Mouse (Mus musculus) limb, embryonic 12.5 days (tissue): ENCODE data around the gene Cd72. TPM values are rescaled to one million over a fixed set of nuclear protein-coding genes. Genes with fewer than 3 reads are reported as not detected.

Experiments
- ATAC-seq: fragments of 200-750 bp; cut with Nextera tagmentation; 2 replicates; pipeline ENCODE4 v1.8.0; 2017; ENCODE audit warnings: low read depth, moderate TSS enrichment; ENCODE audit not compliant: insufficient number of reproducible peaks, insufficient read depth, low FRiP score, low TSS enrichment
- H3K27ac ChIP-seq: fragments of 300-500 bp; sonication (generic); 2 replicates; pipeline ENCODE4 v1.5.1; 2016; ENCODE audit warnings: mild to moderate bottlenecking, moderate library complexity
- H3K27me3 ChIP-seq: fragments of 300-500 bp; sonication (generic); 2 replicates; pipeline ENCODE4 v1.6.1; 2016; ENCODE audit warnings: mild to moderate bottlenecking, moderate library complexity
- H3K36me3 ChIP-seq: fragments of 300-500 bp; sonication (generic); 2 replicates; pipeline ENCODE4 v1.6.1; 2016; ENCODE audit warnings: mild to moderate bottlenecking, moderate library complexity
- H3K4me1 ChIP-seq: fragments of 300-500 bp; sonication (generic); replicated peaks from 2 replicates; pipeline ENCODE4 v1.6.1; 2016
- H3K4me2 ChIP-seq: fragments of 300-500 bp; sonication (generic); 2 replicates; pipeline ENCODE4 v1.6.1; 2016; ENCODE audit warnings: mild to moderate bottlenecking, moderate library complexity
- H3K4me3 ChIP-seq: fragments of 300-500 bp; sonication (generic); replicated peaks from 2 replicates; pipeline ENCODE4 v1.5.1; 2016; ENCODE audit warnings: mild to moderate bottlenecking
- H3K9ac ChIP-seq: fragments of 300-500 bp; sonication (generic); replicated peaks from 2 replicates; pipeline ENCODE4 v1.6.1; 2016; ENCODE audit warnings: mild to moderate bottlenecking, moderate library complexity
- H3K9me3 ChIP-seq: fragments of 300-500 bp; sonication (generic); 2 replicates; pipeline ENCODE4 v1.6.1; 2016; ENCODE audit warnings: mild to moderate bottlenecking, moderate library complexity
- WGBS: fragments of 180-500 bp; shearing (Covaris S2); methylation state at CpG from one replicate; pipeline ENCODE4 v1.1.7; 2016; 5-methylcytosine and 5-hydroxymethylcytosine counted together
- polyA plus RNA-seq: library from polyadenylated mRNA; unstranded; fragments of >200 nt; fragmentation: Nextera tagmentation; extraction: Ambion mirVana; gene quantifications from 2 replicates; pipeline ENCODE4 v1.2.1, GENCODE M21; 2016

Gene Cd72
- polyA plus RNA-seq, 1 experiment from 2014 or later, result 3.5 TPM

- Histone ChIP-seq H3K4me3 (no peak overlapping the region), H3K9ac (no peak overlapping the region), H3K9me3 (no peaks in the 10 kb centered on the region), H3K4me2 (0 out of 2 replicates have a peak overlapping the region, but pooled peaks have one; percentile 4), H3K4me1 (peaks cover 55% of the 10 kb centered on the region), H3K27ac (no peak overlapping the region; the same call in 1 of the 2 replicates), H3K27me3 (no peaks in the 10 kb centered on the region), H3K36me3 (no peaks in the 10 kb centered on the region)
- no peak for ATAC-seq
- WGBS, result 82% methylated on average over 31 of the region's 31 CpGs
Observed at GRCm38 (mm10) chr4:43399391-43400131, 54.9 kb downstream of the Cd72 start.

- Histone ChIP-seq H3K4me1 (peaks cover 61% of the 10 kb centered on the region), H3K9me3 (no peaks in the 10 kb centered on the region), H3K4me3 (no peak overlapping the region), H3K27ac (0 out of 2 replicates have a peak overlapping the region, but pooled peaks have one; percentile 64), H3K36me3 (no peaks in the 10 kb centered on the region), H3K9ac (no peak overlapping the region), H3K27me3 (no peaks in the 10 kb centered on the region), H3K4me2 (0 out of 2 replicates have a peak overlapping the region, but pooled peaks have one; percentile 4)
- no peak for ATAC-seq
- WGBS, result 47% methylated on average over 17 of the region's 17 CpGs
Observed at GRCm38 (mm10) chr4:43398829-43399331, 55.5 kb downstream of the Cd72 start.

GRCm38 (mm10) chr4:43398014-43398413 is 56.4 kb downstream of the Cd72 start:
- Histone ChIP-seq H3K4me1 (peaks cover 61% of the 10 kb centered on the region), H3K4me2 (no peak overlapping the region), H3K9ac (no peak overlapping the region), H3K27ac (peak overlapping the region; percentile 64; the same call in 1 of the 2 replicates), H3K27me3 (no peaks in the 10 kb centered on the region), H3K4me3 (no peak overlapping the region), H3K36me3 (no peaks in the 10 kb centered on the region), H3K9me3 (no peaks in the 10 kb centered on the region)
- WGBS, result 51% methylated on average over 4 of the region's 4 CpGs
- ATAC-seq, result no peak

Other genes starting within 250 kb of the Cd72 start
- gene Atp8b5, start 187.5 kb downstream of the Cd72 start, polyA plus RNA-seq, result 0.60 and 0.97 TPM in 2 replicates
- gene Rusc2, start 72.6 kb downstream of the Cd72 start, polyA plus RNA-seq, result 8.0 and 14.3 TPM in 2 replicates
- gene Fam166b, start 25.5 kb downstream of the Cd72 start, polyA plus RNA-seq, result 0.24 TPM in 1 of 2 replicates, not detected in the other
- 13.3 TPM in 2 replicates for gene Tesk1, start 12.7 kb downstream of the Cd72 start, polyA plus RNA-seq
- gene Sit1, start 29.1 kb upstream of the Cd72 start, polyA plus RNA-seq, result not detected in 2 replicates
- 62.0 and 63.8 TPM in 2 replicates for gene Ccdc107, start 38.3 kb upstream of the Cd72 start, polyA plus RNA-seq
- gene Arhgef39, start 45.1 kb upstream of the Cd72 start, polyA plus RNA-seq, result 44.8 and 46.4 TPM in 2 replicates
- 1.1 and 1.3 TPM in 2 replicates for gene Car9, start 52.3 kb upstream of the Cd72 start, polyA plus RNA-seq
- gene Tpm2, start 69.1 kb upstream of the Cd72 start, polyA plus RNA-seq, result 215 and 216 TPM in 2 replicates
- 42.0 and 44.5 TPM in 2 replicates for gene Creb3, start 107.7 kb upstream of the Cd72 start, polyA plus RNA-seq
- gene Tln1, start 108.1 kb upstream of the Cd72 start, polyA plus RNA-seq, result 62.2 and 67.4 TPM in 2 replicates
- gene Rgp1, start 124.1 kb upstream of the Cd72 start, polyA plus RNA-seq, result 36.6 and 42.5 TPM in 2 replicates
- 32.0 and 34.7 TPM in 2 replicates for gene Gba2, start 124.2 kb upstream of the Cd72 start, polyA plus RNA-seq
- 2.1 TPM in 1 of 2 replicates, not detected in the other for gene Msmp, start 129.9 kb upstream of the Cd72 start, polyA plus RNA-seq
- gene Npr2, start 177.3 kb upstream of the Cd72 start, polyA plus RNA-seq, result 14.4 and 17.9 TPM in 2 replicates
- gene Spag8, start 199.0 kb upstream of the Cd72 start, polyA plus RNA-seq, result 0.95 and 0.99 TPM in 2 replicates
- 78.7 and 87.6 TPM in 2 replicates for gene Hint2, start 201.8 kb upstream of the Cd72 start, polyA plus RNA-seq
- 5.6 and 6.6 TPM in 2 replicates for gene Tmem8b, start 214.3 kb upstream of the Cd72 start, polyA plus RNA-seq
- gene Fam221b, start 214.5 kb upstream of the Cd72 start, polyA plus RNA-seq, result 2.8 and 3.6 TPM in 2 replicates
- 0.08 TPM in 1 of 2 replicates, not detected in the other for gene Olfr70, start 246.2 kb upstream of the Cd72 start, polyA plus RNA-seq